Mouse (Mus musculus) lung, postnatal 10 days (tissue): Measurements from ENCODE around the gene Tpra1.

Experiments used
- DNase-seq: peaks from one replicate; pipeline ENCODE4 v3.0.0; 2021

Gene Tpra1

GRCm38 (mm10) chr6:88928576-88928975, 26.5 kb downstream of the Tpra1 start:
- no peak for DNase-seq

DNA sequence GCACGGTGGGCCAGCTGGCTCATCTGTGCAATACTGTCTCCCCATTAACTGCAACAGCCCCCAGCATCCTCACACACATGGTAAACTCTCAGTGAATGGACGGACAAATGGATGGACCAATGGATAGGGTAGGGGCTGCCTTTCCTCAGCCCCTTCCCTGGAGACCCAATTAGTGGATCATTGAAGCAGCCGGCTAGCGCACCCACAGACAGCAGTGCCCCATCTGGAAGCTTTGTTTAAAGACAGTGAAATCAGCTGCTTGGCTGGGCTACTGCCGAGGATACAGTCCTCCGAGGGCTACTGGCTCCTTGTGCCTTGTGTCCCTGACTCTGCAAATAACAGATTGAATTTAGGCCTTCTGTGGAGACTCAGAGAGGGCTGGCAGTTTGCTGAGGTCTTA, 27.4 kb downstream of the Tpra1 start:
- no peak for DNase-seq

- no peak for DNase-seq
Measured at GRCm38 (mm10) chr6:88930049-88930448, 28.0 kb downstream of the Tpra1 start.

- no peak for DNase-seq
Measured at GRCm38 (mm10) chr6:88931449-88931848, 29.4 kb downstream of the Tpra1 start.

GRCm38 (mm10) chr6:88934132-88934531, 32.1 kb downstream of the Tpra1 start:
- DNase-seq: no peak

- peak; percentile 67 for DNase-seq
Measured at GRCm38 (mm10) chr6:88934816-88935215, 32.8 kb downstream of the Tpra1 start.

DNA sequence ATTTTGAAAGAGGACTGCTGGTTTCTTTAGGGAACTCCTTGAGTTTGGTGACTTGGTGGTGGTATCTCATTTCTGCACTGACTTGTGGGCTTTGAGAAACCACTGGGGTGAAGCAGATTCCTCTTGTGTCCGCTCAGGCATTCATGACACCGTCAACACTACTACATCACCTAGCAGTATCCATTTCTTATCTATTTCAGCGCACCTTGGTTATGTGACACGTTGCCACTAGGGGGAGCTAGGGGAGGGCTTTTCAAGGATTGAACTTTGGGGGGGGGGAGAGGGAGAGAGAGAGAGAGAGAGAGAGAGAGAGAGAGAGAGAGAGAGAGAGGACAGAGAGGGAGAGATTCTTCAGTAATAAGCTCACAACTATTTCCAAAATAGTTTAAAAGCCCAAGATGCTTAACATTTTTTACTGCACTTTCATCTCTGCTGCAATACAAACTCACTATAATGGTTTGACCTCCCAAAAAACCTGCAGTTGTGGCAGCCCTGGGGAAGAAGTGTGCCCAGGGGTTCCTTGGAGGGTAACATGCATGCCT, 33.8 kb downstream of the Tpra1 start:
- DNase-seq: peak; percentile 74

DNA sequence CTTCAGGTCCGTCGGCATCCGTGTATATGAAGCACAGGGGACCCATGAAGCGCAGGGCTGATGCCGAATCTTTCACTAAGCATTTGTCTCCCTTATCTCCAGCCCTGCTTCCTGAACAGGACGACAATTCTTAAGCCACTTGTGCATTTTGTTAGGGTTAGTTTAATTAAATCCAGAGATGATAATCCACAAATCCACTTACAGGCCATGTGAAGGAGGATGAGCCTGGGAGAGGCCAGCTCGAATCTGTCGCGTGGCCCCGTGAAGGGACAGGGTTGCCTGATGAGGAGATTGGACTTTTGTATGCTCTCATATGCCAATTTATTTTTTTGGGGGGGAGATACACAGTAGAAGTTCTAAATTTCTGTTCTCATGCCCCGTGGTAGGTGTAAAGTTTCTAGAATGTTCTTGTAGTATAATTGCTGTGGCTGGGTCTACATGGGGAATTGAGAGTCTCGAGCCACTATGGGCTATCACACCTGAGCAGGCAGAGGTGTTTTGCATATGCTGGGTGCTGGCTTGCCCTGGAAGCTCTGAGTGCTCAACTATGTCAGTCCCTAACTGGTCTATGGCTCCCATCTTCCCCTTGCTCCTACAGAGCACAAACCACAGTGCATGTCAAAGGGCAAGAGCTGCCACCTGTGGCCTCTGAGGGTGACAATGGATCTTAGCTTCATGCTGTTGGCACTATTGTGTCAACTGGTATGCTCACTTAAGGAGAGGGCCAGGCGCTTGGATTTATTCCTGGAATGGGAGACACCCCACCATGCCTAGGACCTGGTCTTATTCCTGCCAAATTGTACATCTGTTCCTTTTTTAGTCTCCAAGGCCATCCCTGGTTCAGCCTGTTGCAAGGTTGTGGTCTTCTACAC, 34.5 kb downstream of the Tpra1 start:
- no peak for DNase-seq

DNA sequence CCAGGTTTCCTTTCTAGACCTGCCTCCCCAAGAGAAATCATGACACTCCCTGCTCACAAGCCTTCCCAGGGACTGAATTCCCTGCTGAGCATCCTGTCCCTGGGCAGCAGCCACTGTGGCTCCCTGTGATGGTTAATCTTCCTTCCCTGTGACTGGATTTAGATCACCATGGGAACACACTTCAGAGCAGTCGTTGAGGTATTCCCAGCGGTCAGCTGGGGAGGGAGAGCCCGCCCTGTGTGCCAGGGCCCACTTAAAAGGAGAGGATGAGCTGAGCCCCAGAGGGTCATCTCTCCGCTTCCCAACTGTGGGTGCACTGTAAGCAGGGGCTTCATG, 35.1 kb downstream of the Tpra1 start:
- no peak for DNase-seq

DNA sequence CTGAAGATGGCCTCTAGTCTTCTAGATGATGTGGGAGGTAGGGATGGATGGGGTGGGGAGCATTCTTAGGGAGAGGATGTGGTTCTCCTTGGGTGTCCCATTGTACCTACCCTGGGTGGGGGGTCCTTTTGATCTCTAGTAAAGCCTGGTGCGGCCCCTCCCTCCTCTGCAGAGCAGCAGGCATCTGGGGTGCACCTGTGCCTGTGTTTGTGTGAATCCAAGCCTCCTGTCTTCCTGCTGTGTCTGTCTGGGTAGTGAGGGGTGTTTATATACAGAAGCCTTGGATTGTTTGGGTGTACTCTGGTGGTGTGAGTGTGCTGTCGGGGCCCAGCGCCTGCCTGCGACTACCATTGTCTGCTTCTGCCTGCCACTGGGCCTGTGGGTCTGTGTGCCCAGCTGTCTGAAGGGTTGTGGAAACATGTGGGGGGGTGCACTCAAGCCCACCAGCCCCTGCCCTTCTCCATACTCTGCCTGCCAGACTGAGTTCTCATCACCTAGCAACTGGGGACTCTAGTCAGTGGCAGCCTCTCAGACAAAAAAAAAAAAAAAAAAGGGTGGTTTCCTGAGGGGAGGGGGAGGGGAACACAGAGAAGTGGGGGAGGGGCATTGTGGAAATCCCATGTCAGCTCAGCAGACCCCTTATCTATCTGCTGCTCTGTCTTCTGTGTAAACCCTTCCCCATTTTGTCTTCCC, 36.1 kb downstream of the Tpra1 start:
- DNase-seq: no peak

DNA sequence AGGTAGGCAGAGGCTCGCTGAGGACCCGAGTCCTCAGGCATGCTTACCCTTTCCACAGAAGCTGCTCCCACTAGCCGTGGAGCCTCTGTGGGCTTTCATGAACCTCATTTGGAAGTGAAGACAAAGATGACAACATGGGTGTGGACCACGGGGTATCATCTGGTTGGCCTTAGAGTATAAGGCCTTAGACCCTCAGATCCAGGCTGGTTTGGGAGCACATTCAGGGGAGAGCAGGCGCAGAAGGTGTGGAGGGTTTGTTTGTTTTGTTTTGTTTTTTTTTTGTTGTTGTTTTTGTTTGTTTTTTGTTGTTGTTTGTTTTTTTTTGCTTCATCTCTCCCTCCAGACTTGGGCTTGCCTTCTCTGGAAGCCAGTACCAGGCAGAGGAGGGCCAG, 36.6 kb downstream of the Tpra1 start:
- DNase-seq: no peak

DNA sequence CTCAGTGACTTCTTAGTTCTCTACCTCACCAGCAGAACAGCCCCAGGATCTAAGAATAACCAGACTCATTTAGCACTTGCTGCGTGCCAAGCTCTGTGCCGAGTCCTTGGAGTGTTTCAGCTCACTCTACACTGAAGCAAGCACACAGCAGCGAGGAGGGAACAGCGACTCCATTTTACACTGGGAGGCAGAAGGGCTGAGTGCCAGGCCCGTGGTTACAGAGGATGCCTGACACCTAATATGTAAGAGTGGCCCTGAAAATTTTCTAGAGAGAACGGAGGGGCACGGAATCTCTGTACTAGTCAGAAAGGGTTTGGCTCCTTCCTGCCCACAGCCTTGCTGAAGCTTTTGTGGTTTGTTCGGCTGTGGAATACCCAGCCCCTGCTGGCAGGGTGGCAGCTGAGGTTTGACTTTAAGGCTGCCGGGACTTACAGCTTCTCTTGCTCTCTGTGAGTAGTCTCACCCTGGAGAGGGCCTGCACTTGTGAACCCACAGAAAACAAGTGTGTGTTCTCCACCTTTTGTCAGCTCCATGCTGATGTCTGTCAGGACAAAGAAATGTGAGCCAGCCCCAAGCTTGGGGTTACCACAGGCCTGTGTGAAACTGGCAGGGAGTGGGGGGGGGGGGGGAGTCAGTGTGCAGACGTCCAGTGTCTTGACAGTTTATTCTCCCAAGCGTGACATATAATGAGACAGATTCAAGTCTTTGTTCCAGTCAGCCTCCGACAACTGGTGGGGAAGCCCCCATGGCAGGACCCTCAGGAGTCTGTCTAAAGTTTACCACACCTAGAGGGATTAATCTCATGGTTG, 37.4 kb downstream of the Tpra1 start:
- no peak for DNase-seq

- peak; percentile 74 for DNase-seq
Measured at GRCm38 (mm10) chr6:88940090-88940916, 38.3 kb downstream of the Tpra1 start.

- peak; percentile 62 for DNase-seq
Measured at GRCm38 (mm10) chr6:88941628-88942027, 39.6 kb downstream of the Tpra1 start.

GRCm38 (mm10) chr6:88942595-88942994, 40.5 kb downstream of the Tpra1 start:
- no peak for DNase-seq

DNA sequence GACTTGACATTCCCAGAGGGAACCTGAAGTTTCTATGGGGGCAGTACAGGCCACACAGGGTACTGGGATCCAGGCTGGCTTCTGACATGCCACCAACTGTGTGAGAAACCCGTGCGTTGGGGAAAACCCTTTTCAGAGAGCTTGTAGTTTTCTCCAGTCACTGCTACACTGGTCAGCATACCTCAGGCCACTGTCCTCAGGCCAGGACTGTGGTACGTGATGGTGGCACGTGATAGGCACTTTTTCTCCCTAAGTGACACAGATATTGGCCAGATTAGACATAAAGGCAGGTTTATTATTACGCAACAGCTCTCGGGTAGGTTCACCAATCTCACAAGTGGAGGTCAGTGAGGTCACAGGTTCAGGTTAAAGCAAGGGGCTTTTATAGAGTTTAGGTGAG, 41.6 kb downstream of the Tpra1 start:
- DNase-seq: no peak

- no peak for DNase-seq
Measured at GRCm38 (mm10) chr6:88946442-88946841, 44.4 kb downstream of the Tpra1 start.

DNA sequence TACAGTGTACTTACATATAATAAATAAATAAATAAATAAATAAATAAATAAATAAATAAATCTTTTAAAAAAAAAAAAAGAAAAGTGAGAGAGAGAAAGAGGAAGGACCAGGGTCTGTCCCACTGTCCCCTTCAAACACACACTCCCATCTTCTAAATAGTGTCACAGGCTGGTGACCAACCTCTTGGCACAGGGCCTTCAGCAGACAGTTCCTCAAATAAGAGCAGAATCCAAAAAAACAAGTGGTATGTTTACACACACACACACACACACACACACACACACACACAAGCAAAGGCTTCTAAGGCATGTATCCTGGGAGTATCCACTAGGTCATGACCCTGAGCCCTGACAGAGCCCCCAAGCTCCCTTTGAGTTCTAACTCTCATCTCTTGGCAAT, 45.7 kb downstream of the Tpra1 start:
- DNase-seq: no peak

GRCm38 (mm10) chr6:88956725-88957124, 54.7 kb downstream of the Tpra1 start:
- no peak for DNase-seq

DNA sequence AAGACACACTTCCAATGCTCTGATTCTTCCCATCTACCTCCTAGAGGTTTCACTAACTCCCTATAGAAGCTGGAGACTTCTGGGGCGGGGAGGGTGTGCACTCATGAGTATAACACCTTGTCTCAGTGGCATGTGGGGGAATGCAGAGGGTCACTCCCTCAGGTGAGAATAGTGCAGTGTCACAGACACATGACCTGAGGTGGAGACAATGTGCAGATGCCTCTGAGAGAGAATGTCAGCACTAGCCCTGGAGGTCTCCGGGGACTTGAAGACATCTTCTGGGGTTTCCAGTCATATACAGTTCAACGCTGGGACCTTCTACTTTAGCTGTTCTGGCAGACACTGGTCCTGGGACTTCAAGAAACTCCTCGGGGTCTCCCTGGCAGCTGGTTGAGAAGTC, 55.3 kb downstream of the Tpra1 start:
- no peak for DNase-seq

- no peak for DNase-seq
Measured at GRCm38 (mm10) chr6:88957801-88958211, 55.8 kb downstream of the Tpra1 start.

DNA sequence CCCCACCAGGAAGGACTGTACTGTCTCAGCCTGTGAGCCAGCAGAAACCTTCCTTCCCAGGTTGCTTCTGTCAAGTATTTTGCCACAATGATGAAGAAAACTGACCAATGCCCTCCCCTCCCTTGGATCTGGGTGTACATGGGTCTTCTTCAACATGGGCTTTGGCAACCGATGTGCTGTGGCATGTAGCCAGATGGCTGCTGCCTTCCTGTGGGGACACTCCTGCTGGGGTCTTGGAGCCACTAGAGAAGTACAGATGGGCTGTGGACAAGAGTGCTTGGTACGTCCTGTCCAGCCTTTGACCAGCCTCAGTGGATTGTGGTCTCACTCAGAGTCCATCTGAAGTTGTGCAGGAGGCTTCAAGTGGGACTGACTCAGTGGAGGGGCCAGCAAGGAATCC, 56.3 kb downstream of the Tpra1 start:
- DNase-seq: no peak
